Mouse (Mus musculus) midbrain, postnatal 0 days (tissue): ENCODE measurements at regions not wholly inside any gene's neighbourhood (a gene's known extent, or its start where the extent isn't known, plus 50 kb on each side); places are given as distances from the start of the nearest gene placed in this dataset.
"Not testable (repeated sequence)": the region's sequence is repeated elsewhere in the genome, so short reads cannot be mapped to it uniquely, and the experiment has no call there.

Experiments
- ATAC-seq: fragments of 200-750 bp; cut with Nextera tagmentation; 2 replicates; pipeline ENCODE4 v1.8.0; 2017; ENCODE audit warnings: moderate number of reproducible peaks, mild to moderate bottlenecking, moderate TSS enrichment, moderate library complexity; ENCODE audit not compliant: low FRiP score
- DNase-seq: peaks from one replicate; pipeline ENCODE4 v3.0.0-alpha.2; 2015; ENCODE audit warnings: low spot score
- H3K27ac ChIP-seq: fragments of 300-500 bp; sonication (generic); 2 replicates; pipeline ENCODE4 v1.5.1; 2014; ENCODE audit warnings: low read depth, mild to moderate bottlenecking, low read length, mixed read lengths
- H3K27me3 ChIP-seq: fragments of 300-500 bp; sonication (generic); 2 replicates; pipeline ENCODE4 v1.6.1; 2014; ENCODE audit warnings: low read length, control low read depth, mixed read lengths; ENCODE audit not compliant: insufficient read depth
- H3K36me3 ChIP-seq: fragments of 300-500 bp; sonication (generic); 2 replicates; pipeline ENCODE4 v1.6.1; 2014; ENCODE audit warnings: low read length, control low read depth, mixed read lengths; ENCODE audit not compliant: insufficient read depth
- H3K4me1 ChIP-seq: fragments of 300-500 bp; sonication (generic); 2 replicates; pipeline ENCODE4 v1.6.1; 2014; ENCODE audit warnings: mild to moderate bottlenecking, control low read depth, antibody characterized with exemption, low read length, mixed read lengths; ENCODE audit not compliant: insufficient read depth
- H3K4me2 ChIP-seq: fragments of 300-500 bp; sonication (generic); 2 replicates; pipeline ENCODE4 v1.6.1; 2014; ENCODE audit warnings: low read depth, mild to moderate bottlenecking, low read length, mixed read lengths; ENCODE audit not compliant: poor library complexity, severe bottlenecking
- H3K4me3 ChIP-seq: fragments of 300-500 bp; sonication (generic); 2 replicates; pipeline ENCODE4 v1.5.1; 2014; ENCODE audit warnings: low read depth, mild to moderate bottlenecking, low read length, moderate library complexity
- H3K9ac ChIP-seq: fragments of 300-500 bp; sonication (generic); replicated peaks from 2 replicates; pipeline ENCODE4 v1.6.1; 2014; ENCODE audit warnings: mild to moderate bottlenecking, low read length, moderate library complexity, mixed read lengths; ENCODE audit not compliant: poor library complexity, severe bottlenecking
- H3K9me3 ChIP-seq: fragments of 300-500 bp; sonication (generic); 2 replicates; pipeline ENCODE4 v1.6.1; 2016; ENCODE audit warnings: low read length, control low read depth
- CTCF ChIP-seq: IDR thresholded peaks from 2 replicates; pipeline ENCODE4 v1.5.1; 2016; ENCODE audit warnings: antibody characterized with exemption, mild to moderate bottlenecking
- WGBS: fragments of 180-500 bp; shearing (Covaris S2); extraction: QIAGEN DNeasy Blood & Tissue Kit; methylation state at CpG from one replicate; pipeline ENCODE4 v1.1.7; 2014; 5-methylcytosine and 5-hydroxymethylcytosine counted together

DNA sequence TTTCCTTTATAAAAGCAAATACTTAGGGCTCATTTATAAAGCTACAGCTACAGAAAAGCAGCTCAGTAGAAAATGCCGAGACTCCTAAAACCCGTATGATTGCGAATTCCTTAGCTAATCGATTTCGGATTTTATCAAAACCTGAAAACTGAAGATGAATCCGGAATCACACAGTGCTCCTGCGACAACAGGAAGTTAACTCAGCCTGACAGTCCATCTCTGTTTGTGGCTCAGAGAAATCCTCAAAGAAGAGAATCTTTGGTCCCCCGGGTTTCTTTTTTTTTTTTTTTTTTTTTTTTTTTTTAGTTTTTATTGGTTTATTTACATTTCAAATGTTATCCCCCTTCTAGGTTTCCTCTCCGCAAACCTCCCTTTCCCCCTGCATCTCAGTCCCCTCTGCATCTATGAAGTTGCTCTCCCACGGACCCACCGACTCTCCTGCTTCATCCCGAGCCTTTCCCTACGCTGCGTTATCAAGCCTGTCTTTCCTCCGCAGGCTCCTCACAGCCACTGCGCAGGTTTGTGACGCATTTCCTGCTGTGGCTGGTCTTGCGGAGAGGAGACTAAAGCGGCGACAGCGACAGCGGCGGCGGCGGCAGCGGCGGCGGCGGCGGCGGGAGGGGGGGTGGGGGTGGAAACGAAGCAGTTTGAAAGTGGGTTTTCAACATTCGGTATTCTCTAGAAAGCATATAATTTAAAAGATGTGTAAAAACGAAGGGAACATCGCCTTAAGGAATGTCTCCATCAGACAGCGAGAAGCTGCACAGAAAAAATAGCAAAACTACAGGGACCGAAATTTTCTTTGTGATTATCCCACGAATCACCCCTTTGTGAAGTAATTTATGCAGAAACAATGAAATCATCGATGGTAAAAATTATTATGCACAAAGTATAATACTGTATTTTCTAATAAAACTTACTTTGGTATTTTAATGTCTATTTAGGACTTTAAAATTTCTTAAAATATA lies 352.3 kb upstream of the Snrpn start:
- DNase-seq (peak; percentile 25), ATAC-seq (peak; percentile 87)
- H3K9ac ChIP-seq, H3K27me3 ChIP-seq, H3K27ac ChIP-seq, H3K9me3 ChIP-seq, H3K4me1 ChIP-seq, H3K4me2 ChIP-seq, H3K36me3 ChIP-seq: not testable (repeated sequence)
- H3K4me3 ChIP-seq = peak overlapping the region; percentile 28
- WGBS = 22% methylated on average over 39 of the region's 39 CpGs

DNA sequence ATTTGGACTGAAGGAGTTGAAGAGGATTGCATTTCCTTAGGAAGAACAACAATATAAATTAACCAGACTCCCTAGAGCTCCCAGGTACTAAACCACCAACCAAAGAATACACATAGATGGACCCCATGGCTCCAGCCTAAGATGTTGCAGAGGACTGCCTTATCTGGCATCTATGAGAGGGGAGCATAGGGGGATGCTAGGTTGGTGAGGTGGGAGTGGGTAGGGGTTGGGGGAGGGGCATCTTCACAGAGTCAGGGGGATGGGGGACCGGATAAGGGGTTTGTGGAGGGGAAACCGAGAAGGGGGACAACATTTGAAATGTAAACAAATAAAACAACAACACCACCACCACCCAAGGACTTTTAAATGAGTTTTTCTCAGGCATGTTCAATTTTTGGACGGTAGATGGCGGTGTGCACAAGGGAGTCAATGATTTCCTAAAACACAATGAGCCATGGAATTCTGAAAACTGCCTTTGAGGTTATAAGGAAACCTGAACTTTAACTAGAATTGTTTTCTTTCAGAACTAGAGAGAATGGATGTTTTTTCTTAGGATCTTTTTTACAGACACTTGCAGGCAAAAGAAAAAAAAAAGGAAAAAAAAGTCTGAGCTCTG lies 347.9 kb upstream of the Snrpn start:
- not testable (repeated sequence) for H3K4me2 ChIP-seq, H3K27ac ChIP-seq, H3K36me3 ChIP-seq, ATAC-seq, H3K4me1 ChIP-seq, H3K27me3 ChIP-seq, H3K9me3 ChIP-seq, H3K9ac ChIP-seq, H3K4me3 ChIP-seq
- WGBS = 4% methylated on average over 4 of the region's 4 CpGs
- peak; percentile 68 for TF ChIP-seq CTCF
- DNase-seq = peak; percentile 5

DNA sequence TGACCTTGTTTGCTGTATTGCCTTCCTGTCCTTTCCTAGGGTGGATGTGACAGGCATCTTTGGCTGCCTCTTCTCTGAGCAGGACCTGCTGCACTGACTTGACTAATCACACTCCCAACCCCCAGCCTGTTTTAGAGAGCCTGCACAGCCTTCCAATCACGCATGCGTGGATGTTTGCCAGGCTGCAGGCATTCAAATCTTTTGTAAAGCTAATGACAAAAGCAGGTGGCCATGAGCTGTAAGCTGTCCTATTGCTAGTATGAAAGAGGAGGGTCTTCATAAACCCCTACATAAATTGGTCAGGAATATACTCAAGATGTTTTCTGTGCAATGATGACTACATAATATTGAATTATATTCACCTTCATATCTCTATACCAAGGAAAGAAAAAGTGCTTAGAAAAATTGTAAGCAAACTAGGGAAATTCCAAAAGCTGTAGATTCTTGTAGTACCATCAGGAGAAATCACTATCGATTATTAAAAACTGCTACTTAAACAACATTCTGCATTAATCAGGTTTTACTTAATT lies 310.1 kb upstream of the Snrpn start:
- ATAC-seq, H3K4me3 ChIP-seq, H3K4me1 ChIP-seq, H3K36me3 ChIP-seq, H3K4me2 ChIP-seq, H3K27me3 ChIP-seq, H3K9me3 ChIP-seq, H3K9ac ChIP-seq, H3K27ac ChIP-seq: not testable (repeated sequence)
- peak; percentile 1 for DNase-seq
- WGBS = 52% methylated on average over 3 of the region's 3 CpGs

DNA sequence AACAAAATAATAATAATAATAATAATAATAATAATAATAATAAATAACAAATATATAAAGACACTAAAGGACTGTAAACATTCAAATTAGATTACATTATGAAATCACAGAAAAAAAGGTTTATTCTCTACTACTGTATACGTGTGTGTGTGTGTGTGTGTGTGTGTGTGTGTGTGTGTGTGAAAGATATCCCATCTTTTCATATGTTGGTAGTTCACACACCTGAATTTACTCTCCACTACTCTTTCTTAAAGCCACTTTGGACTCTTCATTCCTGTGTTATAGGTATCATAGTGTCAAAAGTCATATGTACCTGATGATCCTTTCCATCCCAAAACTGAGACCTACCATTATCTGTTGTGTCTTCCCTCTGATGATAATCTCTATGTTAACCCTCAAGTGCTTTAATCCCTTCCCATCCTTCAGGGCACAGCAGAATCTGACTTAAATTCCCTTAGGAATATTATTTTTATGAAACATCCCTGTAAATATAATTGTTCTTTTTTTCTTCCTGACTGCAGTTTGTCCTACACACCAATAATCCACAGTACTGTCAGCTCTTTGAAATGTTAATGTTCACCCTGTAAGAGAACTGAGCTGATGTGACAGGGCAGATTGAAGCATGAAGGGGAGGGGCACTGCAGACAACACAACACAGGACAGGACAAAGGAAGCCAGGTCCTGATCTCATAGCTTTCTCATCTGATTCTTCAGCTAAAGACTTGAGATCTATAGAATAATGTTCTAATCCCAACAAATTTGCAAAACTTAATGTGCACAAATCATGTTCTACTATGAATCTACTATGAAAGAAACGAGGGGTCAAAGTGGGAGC lies 309.4 kb upstream of the Snrpn start:
- WGBS = 24% methylated on average over 2 of the region's 2 CpGs

DNA sequence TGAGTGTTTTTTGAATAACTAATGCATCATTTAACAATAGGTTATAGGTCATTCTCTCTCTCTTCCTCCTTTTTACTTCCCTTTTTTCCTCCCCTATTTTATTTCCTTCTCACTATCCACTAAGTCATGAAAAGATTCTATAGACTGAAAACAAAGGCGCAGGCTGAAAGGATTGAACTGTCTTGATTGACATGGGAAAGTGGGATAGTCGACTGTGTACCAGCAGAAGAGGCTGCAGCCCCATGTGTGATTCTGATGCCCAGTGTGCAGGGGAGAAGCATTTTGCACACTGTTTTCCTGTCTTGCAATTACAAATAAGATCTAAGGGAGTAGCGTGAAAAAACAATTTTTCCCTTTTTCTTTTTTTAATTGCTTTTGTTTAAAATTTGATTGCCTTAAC lies 298.8 kb upstream of the Snrpn start:
- WGBS = 40% methylated on average over 3 of the region's 3 CpGs
- no peak for ATAC-seq
- Histone ChIP-seq H3K4me1 (no peaks in the 10 kb centered on the region), H3K9ac (no peak overlapping the region), H3K27me3 (no peaks in the 10 kb centered on the region), H3K4me2 (no peak overlapping the region), H3K4me3 (no peak overlapping the region), H3K27ac (no peak overlapping the region), H3K9me3 (no peaks in the 10 kb centered on the region), H3K36me3 (no peaks in the 10 kb centered on the region)
- no peak for DNase-seq
- no peak for TF ChIP-seq CTCF

More for the DNA sequence above, 309.4 kb upstream of the Snrpn start:
- H3K4me3 ChIP-seq, H3K4me1 ChIP-seq, H3K27me3 ChIP-seq, H3K27ac ChIP-seq, H3K9ac ChIP-seq, H3K4me2 ChIP-seq, H3K36me3 ChIP-seq, H3K9me3 ChIP-seq, ATAC-seq: not testable (repeated sequence)
- peak; percentile 14 for DNase-seq

DNA sequence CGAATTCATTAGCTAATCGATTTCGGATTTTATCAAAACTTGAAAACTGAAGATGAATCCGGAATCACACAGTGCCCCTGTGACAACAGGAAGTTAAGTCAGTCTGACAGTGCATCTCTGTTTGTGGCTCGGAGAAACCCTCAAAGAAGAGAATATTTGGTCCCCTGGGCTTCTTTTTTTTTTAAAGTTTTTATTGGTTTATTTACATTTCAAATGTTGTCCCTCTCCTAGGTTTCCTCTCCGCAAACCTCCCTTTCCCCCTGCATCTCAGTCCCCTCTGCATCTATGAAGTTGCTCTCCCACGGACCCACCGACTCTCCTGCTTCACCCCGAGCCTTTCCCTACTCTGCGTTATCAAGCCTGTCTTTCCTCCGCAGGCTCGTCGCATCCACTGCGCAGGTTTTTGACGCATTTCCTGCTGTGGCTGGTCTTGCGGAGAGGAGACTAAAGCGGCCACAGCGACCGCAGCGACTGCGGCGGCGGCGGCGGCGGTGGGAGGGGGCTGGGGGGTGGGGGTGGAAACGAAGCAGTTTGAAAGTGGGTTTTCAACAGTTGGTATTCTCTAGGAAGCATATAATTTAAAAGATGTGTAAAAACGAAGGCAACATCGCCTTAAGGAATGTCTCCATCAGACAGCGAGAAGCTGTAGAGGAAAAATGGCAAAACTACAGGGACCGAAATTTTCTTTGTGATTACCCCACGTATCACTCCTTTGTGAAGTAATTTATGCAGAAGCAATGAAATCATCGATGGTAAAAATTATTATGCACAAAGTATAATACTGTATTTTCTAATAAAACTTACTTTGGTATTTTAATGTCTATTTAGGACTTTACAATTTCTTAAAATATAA lies 251.2 kb upstream of the Snrpn start:
- Histone ChIP-seq H3K27ac (peak overlapping the region; percentile 59; the same call in 1 of the 2 replicates), H3K4me2 (0 out of 2 replicates have a peak overlapping the region, but pooled peaks have one; percentile 18), H3K4me3 (peak overlapping the region; percentile 32)
- DNase-seq = peak; percentile 88
- H3K9me3 ChIP-seq, H3K4me1 ChIP-seq, H3K27me3 ChIP-seq, H3K36me3 ChIP-seq, H3K9ac ChIP-seq: not testable (repeated sequence)
- WGBS = 14% methylated on average over 33 of the region's 33 CpGs
- peak; percentile 88 for ATAC-seq
